Mouse (Mus musculus): Measurements from ENCODE around the gene Exd2.
"Not testable (repeated sequence)": the region's sequence is repeated elsewhere in the genome, so short reads cannot be mapped to it uniquely, and the experiment has no call there.

Exd2 gene

DNA sequence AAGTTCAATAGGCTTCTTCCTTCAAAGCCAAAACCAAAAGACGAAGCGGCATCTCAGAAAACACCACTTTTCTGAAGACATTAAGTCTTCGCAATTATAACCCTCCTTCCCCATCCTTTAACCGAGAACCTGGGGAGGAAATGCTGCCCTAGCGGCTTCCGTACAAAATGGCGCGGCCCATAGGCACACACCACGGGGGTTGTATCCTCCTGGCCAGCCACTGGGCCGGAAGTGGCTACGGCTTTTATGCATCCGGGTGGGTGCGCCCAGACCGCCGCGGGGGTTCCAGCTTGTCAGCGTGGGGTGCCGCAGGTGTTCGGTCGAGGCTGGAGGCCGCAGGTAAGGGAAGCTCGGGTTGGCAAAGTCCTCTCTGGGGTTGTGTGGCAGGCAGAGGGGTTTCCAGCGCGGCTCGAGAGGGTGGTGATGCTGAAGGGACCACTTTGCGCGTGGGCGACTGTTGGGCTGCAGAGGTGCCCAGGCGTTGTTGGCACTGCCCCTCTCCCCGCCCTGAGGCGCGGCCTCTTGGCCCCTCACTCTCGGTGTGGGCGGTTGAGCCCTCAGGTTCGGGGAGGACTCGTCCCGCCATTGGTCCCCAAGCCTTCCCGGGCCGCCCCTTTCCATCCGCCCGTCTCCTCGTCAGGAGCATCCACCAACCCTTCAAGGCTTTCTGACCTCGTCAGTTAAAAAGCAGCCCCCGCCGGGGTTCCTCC, at the start of gene Exd2:
Exd2 (plus strand) TSS at position 154 of the 710 bp plus-strand sequence.
- DNase-seq (ENCODE audit: low read depth, low spot score) = peak; percentile 82

DNA sequence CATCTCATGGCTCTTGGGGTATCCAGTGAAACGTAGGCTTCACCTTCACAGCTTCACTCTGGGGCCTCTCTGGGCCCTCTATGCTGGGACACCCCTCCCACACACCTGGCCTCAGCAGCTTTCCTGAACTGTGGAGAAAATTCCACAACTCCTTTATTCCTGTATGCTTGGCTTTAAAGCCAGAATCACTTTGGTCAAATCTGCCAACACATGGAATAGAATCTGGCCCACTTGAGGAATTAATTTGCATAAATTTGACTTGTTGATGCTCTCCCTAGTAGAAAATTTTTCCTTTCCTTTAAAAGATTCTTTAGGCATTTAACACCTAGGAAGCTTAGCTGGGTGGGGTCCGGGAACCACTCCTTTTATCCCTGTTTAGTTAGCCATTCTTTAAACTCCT, 47.8 kb upstream of the Exd2 start:
- DNase-seq (ENCODE audit: low read depth, low spot score) = no peak

DNA sequence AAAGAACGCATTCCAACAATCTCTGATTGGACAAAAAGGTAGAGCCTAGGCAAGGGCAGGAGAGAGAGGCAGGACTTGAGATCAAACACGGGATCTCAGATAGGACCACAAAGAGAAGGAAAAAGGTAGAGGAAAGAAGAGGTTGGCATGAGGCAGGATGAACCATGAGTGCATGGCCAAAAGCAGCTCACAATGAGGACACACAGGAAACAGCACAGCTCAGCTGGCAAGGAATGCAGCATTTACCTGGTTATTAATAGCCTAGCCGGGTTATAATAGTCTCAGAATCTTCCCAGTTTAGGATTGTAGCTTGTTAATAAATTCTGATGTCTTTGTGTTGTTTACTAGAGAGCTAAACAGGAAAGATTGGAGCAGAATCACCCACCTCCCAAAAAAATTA, 35.2 kb upstream of the Exd2 start:
- DNase-seq (ENCODE audit: low read depth, low spot score) = no peak

DNA sequence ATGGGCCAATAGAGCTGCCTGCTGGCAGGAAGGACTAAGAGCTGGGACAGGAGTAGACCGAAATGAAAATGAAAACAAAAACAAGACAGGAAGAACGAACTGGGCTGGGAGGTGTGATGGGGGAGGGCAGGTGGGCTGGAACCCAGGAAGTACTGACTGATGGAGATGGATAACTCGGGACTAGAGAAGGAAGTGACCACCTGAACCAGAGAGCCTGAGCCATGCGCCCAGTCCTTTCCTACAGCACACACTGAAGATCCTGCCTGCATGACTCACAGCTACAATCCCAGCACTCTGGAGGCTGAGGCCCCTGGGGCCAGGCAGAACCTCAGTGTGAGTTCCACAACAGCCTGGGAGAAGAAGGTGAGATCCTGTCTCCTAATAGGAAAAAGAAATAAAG, 29.6 kb upstream of the Exd2 start:
- DNase-seq (ENCODE audit: low read depth, low spot score) = no peak

DNA sequence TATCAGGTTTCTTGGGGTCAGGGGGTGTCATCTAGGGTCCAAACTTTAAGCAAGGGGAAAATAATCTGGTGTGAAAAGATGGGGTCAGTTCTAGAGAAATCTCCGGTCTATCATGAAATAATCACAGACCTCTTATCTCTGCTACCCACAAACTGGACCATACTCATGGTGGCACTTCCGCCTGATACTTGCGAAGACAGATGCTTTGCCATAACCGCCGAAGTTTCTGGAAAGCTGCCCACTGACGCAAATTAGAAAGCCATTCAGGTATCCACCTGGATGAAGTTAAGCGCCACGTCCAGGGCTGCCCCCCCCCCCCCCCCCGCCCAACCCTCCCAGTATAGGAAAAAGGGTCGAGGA, 28.3 kb upstream of the Exd2 start:
- no peak for DNase-seq (ENCODE audit: low read depth, low spot score)

DNA sequence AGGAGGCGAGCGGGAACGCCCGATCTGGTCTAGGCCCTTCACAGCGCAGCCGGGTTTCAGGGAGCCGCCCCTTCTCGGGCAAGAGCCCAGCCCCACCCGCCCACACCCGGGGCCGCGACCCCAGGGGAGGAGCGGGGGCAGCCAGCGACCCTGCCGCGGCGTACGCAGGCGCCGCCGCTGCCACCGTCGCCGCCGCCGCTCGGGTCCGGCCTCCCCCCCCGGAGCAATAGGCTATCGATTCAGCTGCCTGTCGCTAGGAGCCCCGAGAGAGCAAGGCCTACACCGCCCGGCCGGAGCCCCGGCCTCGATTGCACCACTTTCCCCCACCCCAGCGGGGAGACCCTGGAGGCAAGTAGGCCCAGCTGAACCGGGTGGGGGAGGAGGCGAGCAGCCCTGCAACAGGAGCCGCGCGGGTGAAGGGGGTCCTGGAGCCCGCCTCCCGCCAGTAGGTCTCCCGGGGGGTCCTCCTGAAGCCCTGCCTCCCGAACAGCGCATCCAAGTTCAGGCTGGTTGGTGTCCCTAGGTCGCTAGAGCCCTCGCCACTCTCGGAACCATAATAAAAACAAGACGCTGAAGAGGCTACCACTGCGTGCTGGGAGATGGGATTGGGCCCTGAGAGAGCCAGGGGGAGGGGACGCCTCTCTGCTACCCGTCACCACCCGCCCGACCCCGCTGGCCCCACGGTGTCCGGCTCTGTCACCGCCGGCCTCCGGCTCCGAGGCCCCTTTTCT, 27.8 kb upstream of the Exd2 start:
- DNase-seq (ENCODE audit: low read depth, low spot score) = no peak

DNA sequence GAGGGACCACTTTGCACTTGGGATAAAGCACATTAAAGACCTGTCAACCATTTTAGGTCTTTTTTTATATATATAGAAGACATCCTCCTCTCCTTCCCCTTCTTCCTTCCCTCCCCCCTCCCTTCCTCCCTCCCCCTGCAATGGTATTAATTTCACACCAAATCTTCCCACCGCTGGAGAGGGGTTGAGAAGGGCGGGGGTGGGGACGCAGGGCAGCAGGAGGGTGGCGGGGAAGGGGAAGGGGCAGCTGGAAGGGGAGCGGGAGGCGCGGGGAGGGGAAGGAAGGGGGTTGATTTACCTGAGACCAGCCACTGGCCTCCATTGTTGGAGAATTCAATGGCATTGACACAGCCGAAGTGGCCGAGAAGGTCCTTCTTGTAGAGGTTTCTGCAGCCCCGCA, 27.0 kb upstream of the Exd2 start:
- DNase-seq (ENCODE audit: low read depth, low spot score) = no peak

DNA sequence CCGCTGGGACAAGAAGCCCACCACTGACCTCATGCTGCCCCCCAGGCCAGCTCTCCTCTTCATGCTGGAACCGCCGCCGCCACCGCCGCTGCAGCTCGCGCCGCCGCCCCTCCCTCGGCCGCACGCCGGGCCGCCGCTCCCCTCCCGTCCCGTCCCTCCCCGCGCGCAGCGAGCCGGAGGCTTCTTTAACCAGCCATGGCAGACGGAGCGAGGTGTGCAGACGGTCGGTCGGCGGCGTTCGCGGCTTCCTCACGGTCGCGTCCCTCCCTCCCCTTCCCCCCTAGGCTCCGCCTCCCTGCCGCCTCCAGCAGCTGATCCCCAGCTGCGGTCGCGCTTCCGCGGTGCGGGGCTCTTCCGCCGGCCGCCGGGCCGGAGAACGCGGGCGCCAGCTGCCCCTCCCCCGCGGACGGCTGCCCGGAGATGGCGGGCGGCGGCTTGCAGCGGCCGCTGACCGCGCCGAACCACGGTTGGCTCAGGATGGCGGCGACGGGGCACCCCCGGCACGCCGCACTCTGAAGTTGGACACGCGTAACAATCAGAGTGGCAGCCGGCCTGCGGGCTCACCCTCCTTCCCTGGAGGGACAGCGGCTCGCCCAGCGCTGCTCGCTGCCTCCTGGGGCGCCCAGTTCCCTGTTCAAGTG, 26.4 kb upstream of the Exd2 start, which contains the start of gene Dcaf5:
Dcaf5 (minus strand) TSS at position 266 of the 641 bp plus-strand sequence.
- DNase-seq (ENCODE audit: low read depth, low spot score) = no peak

DNA sequence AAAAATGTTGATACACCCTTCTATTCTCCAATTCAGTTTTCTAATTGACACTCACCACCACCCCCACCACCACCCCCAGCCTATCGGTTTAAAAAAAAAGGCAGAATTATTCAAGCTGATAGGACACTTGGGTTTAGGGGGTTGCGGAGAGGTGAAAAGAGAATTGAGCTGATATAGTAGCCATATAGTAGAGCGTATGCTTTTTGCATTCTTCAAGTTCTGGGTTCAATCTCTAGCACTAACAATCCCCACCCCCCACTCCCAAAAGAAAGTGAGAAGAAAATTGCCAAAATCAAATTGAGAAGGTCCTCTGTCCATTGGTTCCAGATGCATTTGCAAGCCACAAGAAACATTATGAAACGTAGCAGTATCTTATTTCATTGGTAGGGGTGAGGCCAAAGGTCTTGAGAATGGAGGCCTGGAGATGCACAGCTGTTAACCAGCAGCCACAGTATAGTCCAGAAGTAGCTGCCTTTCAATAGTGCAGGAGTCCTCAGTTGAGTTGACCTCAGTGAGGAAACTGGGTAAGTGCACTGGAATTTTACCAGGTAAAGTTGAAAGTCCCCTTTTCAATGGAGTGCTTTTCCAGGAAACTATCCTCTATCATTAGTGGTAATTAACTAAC, 25.7 kb upstream of the Exd2 start:
- DNase-seq (ENCODE audit: low read depth, low spot score) = no peak

DNA sequence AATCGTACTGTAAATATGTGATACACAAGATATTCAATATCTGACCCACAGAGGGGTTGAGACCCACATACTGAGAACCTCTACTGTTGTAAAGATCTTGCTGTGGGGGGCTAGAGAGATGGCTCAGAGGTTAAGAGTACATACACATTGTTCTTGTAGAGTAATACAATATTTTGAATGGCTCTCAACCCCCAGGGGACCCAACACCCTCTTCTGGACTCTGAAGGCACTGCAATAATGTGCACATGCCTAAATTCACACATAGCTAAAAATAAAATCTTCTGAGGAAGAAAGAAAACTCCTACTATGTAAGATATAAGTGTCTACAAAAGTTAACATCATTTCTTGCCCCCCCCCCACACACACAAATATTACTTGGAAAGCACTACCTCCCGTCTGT, 21.9 kb upstream of the Exd2 start:
- no peak for DNase-seq (ENCODE audit: low read depth, low spot score)

DNA sequence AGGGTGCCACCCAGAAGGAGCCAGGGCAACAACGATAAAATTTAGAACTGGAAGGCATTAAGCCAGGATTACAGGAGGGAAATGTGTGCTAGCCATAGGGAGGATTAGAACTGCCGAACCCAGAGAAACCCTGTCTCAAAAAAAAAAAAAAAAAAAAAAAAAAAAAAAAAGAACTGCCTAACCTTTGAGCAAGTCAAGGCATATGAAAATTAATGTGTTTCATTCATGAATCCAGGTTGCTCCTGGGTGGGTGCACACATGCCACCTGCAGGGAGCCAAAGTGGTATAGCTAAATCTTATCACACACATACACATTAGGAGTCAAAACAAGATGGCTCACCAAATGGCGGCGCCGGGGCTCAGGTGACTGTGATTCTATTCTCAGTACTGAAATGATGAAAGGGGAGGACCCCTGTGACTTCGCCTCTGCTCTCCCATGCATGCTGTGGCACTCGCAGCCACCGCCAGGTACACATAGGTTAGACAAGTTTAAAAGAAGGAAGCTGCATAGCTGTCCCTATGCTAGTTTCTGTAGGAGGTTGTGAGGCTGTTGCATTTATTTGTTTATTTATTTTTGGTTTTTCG, 18.3 kb upstream of the Exd2 start:
- no peak for DNase-seq (ENCODE audit: low read depth, low spot score)

DNA sequence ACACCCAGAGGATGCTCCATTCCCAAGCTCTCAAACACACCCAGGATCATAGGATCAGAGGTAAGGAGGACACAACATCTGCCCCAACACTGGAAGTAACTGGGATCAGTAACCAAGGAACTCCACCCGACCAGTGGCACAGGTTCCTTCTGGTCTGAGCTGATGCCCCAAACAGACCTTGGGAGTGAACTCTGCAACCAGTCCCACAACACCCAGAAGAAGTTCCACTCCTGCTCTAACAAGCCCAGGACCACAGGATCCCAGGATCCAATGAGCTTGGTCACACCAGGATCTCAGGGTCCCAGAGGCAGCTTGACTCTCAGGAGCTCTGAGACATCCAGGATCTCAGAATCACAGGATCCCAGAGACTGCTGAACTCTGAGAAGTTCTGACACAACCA, 9.4 kb upstream of the Exd2 start:
- no peak for DNase-seq (ENCODE audit: low read depth, low spot score)

DNA sequence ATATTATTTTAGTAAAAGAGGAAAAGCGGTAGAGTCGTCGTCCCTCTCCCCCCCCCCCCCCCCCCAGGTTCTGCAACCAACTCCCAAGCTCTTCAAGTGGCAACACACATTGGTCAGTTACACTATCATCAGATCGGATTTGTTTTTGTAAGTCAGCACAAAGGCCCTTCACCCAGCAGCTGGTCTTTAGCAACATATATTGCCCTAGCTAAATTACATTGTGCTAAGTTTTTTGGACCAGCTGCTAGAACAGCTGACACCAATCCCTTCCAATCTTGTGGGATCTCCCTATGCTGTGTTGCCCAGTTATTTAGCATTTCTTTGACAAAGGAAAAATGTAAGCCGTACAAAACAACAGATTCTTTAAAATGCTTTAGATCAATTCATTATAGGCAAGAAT, 4.9 kb upstream of the Exd2 start:
- no peak for DNase-seq (ENCODE audit: low read depth, low spot score)

DNA sequence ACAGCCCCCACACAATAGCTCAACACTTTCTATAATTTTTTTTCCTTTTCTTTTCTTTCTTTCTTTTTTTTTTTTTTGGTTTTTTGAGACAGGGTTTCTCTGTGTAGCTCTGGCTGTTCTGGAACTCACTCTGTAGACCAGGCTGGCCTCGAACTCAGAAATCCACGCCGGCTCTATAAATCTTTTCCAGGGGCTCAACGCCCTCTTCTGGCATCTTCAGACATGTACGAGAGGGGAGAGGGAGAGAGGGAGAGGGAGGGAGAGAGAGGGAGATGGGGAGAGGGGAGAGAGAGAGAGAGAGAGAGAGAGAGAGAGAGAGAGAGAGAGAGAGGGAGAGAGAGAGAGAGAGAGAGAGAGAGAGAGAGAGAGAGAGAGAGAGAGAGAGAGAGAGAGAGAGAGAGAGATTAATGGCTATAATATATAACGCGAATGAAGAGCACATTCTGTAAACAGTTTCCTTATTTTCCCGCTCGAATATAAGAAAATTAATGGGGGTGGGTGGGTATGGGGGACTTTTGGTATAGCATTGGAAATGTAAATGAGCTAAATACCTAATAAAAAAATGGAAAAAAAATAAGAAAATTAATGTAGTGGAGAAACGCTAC, 501 bp upstream of the Exd2 start:
- DNase-seq (ENCODE audit: low read depth, low spot score) = not testable (repeated sequence)

DNA sequence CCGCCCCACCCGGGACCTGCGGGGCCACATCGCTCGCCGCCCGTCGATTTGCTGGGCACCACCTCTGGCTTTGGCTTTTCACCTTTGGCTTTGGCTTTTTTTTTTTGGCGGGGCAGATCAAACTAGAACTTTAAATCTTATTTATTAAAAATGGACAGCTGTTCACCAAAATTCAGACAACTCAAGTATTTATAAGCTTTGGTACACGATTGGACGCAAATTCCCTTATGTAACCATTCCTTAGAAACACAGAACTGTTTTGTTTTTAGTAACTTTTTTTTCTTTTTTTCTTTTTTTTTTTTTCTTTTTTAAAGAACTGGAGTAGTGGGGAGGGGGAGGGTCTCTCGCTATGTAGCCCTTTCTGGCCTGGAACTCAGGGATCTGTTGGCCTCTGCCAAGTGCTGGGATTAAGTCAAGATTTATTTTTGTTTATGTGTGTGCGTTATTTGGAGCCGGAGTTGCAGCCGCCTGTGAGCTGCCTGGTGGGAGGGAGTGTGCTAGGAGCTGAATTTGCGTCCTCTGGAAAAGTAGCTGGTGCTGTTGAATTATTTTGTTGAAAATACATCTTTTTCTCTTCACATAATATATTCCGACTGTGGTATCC, 873 bp downstream of the Exd2 start:
- DNase-seq (ENCODE audit: low read depth, low spot score) = no peak

DNA sequence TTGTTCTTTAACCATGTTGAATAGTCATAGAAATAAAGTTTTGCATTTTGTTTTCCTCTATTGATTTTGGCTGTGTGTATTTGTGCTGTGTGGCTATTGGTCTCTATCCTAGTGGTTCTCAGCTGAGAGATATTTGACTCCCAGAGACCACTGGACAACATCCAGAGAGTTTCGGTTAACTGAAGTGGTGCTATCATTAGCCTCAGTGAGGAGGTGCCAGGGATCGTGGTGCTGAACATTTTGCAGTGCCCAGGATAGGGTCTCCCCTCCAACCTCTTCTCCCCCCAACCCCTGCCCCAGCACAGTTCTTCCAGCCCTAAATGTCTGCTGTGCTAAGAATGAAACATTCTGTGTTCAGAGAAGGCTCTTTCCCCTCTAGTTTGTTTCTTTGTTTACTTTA, 7.3 kb downstream of the Exd2 start:
- no peak for DNase-seq (ENCODE audit: low read depth, low spot score)

DNA sequence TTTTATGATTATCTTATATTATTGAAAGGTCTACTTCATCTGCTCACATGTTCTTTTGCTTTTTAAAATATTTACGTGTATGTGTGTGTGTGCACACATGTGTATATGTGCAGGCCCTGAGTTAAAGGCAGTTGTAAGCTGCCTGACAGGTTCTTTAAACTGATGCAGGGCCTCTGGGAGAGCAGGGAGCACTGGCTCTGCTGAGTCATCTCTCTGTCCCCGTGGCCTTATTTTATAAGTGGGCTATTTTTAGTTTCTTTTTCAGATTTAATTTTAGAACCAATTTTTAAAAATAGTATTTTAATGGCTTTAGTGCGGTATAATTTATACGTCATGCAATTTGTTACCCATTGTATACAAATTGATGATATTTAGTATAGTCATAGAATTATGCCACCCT, 9.0 kb downstream of the Exd2 start:
- no peak for DNase-seq (ENCODE audit: low read depth, low spot score)

DNA sequence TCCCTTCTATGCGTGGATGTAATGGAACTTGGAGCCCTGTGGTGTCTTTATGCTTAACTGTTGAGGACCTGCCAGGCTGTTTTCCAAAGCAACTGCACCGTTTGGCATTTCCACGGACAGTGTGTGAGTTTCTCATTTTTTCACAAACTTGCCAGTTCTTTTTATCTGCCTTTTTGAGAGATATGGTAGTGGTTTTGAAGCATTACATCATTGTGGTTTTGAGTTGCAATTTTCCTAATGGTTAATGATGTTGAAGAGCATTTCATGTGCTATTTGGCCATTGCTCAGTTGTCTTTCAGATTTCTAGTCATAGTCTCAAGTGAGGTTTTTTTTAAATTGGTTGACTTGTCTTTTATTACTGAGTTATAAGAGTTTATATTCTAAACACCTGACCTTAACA, 10.8 kb downstream of the Exd2 start:
- DNase-seq (ENCODE audit: low read depth, low spot score) = no peak

DNA sequence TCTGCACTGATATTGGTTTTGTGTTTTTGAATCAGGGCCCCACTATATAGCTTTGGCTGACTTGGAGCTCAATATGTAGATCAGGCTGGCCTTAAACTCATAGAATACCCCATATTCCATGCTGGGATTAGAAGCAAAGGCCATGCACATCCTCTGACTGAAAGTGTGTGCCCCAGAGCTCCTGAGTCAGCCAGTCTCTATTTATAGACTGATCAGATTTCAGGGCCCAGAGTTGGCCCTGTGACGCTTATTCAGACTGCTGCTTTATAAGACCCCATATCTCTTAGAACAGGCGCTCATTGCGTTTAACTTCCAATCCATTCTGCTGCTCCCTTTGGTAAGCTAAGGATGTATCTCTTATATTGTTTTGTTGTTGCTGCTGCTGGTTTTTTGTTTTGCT, 17.1 kb downstream of the Exd2 start:
- DNase-seq (ENCODE audit: low read depth, low spot score) = no peak

DNA sequence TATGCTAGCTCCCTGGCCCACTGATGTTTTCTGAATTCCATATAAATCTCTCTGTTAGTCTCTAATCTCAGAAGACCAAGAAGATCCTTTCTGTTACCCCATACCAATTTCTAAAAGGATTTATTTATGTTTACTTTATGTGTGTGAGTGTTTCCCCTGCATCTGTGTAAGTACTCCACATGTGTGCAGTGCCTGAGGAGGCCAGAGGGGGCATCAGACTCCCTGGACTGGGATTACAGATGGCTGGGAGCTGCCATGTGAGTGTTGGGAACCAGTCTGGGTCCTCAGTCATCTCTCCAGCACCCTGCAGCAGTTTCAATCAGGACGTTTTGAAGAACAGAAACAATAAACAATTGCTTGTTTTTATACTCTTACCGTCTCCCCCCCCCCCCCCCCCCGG, 20.5 kb downstream of the Exd2 start:
- no peak for DNase-seq (ENCODE audit: low read depth, low spot score)

DNA sequence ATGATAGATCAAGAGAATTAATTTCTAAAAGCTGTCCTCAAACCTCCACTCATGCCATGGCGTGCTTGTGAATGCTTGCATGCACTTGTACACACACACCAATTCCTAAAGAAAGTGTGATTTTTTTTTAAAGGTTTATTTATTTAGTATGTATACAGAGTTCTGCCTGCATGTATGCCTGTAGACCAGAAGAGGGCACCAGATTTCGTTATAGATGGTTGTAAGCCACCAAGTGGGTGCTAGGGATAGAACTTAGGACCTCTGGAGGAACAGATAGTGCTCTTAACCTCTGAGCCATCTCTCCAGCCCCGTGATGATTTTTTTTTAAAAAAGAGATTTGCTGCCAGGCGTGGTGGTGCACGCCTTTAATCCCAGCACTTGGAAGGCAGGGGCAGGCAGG, 30.4 kb downstream of the Exd2 start:
- no peak for DNase-seq (ENCODE audit: low read depth, low spot score)

Data from brain, embryonic 18.5 days (tissue).